Mouse (Mus musculus) testis, adult 2 months (tissue): Measurements from ENCODE around the gene Slc8a1.

Experiments
- CTCF ChIP-seq: fragments of 200-500 bp; IDR thresholded peaks from 2 replicates; pipeline ENCODE4 v1.5.1; 2012; ENCODE audit warnings: low read depth, mild to moderate bottlenecking, inconsistent platforms, low read length, moderate library complexity; ENCODE audit not compliant: control insufficient read depth, insufficient read depth, insufficient replicate concordance
- POLR2A ChIP-seq: fragments of 200-500 bp; IDR thresholded peaks from 2 replicates; pipeline ENCODE4 v1.6.1; 2012; ENCODE audit warnings: low read depth, mild to moderate bottlenecking, inconsistent platforms, low read length, moderate library complexity; ENCODE audit not compliant: control insufficient read depth

- TF ChIP-seq CTCF (no peak), POLR2A (no peak)
These were observed 130.7 kb downstream of the Slc8a1 start for GRCm38 (mm10) chr17:81607515-81607914.
